Mouse (Mus musculus) frontal cortex, adult 2 months (tissue): ENCODE measurements around the gene Prrt2. TPM values are rescaled to one million over a fixed set of nuclear protein-coding genes. Genes with fewer than 3 reads are reported as not detected.

ENCODE experiments used
- DNase-seq, 2 experiments: peaks; one replicate each; pipeline ENCODE4 v3.0.0; 2022; ENCODE audit warnings: low spot score in 1 of 2; ENCODE audit errors: extremely low spot score in 1 of 2
- polyA plus RNA-seq: library from polyadenylated mRNA; depleted of rRNA; stranded (reverse); fragments of >200 nt; gene quantifications from 2 replicates; pipeline ENCODE4 v1.2.3, GENCODE M21; 2012

The Prrt2 gene
- polyA plus RNA-seq, 1 experiment: 227 TPM

DNA sequence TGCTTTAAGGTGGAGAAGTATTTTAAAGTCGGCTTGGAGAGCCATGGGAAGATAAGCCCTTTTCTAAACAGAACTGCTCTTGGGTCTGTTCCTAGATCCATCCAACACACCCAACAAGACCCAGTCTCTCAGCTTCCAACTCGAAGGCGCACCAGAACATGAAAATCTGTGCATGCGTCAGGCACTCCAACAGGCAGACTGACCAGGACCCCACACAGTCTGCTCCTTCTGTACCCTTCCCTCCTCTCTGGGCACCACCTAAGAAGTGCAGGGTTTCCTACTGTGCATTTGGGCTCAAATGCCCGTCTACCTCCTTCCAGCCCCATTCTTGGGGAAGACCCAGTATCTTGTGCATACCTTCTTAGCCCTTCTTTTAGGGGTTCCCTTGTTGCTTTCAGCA is 520 bp downstream of the Prrt2 start:
- no peak for DNase-seq

GRCm38 (mm10) chr7:127020031-127020430 is 980 bp downstream of the Prrt2 start:
- DNase-seq: no peak

DNA sequence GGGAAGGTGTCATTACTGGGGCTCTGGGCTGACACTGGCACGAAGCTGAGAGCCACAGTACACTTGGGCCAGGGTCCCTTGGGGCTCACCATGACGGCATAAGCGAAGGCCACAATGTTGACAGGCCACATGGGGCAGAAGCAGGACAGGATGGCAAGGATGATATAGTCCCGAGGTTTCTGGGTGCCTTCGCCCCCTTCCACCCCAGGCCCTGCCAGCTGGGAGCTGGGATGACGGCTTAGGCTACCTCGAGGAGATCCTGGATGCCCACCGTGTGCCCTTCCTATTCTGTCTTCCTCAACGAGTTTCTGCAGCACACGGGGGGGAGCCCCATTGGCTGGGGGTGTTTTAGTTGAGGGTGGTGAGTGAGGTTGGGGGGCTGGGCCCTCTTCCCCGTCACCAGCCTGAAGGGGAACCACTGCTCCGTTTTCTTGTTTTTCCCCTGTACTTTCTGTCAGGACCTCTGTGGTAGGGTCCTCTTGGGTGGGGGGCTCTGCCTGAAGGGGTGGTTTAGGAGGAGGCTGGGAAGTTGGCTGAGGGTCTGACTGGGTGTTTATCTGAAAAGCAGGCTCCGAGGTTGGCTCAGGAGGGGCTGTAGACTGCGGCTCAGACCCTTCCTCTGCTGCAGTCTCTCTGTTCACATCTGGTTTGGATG is 1.6 kb downstream of the Prrt2 start:
- DNase-seq: no peak

- DNase-seq: no peak
Observed at GRCm38 (mm10) chr7:127018416-127019305, 2.4 kb downstream of the Prrt2 start.

DNA sequence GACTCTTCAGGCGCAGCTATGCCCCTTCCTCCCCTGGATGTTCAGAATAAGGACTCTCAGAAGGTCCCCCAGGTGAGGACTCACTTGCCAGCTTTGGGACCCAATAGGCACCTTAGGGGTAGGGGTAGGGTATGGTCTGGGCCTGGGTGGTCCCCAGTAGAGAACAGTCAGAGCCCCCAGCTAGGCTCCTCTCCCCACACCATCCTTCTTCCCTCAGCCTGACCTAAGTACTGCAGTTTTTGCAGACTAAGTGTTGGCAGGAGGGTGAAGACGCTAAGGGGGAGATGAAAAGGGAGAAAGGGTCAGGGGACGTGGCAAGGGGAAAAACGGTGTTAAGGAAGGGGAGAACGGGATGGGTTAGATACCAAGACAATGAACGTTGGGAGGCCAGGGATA is 3.1 kb downstream of the Prrt2 start:
- DNase-seq: no peak

- peak; percentile 96 to 99 for DNase-seq
Observed at GRCm38 (mm10) chr7:127016971-127017949, 3.8 kb downstream of the Prrt2 start, which contains the start of gene Pagr1a. Pagr1a (minus strand) TSS chr7:127017352.

- DNase-seq: no peak
Observed at GRCm38 (mm10) chr7:127016486-127016938, 4.5 kb downstream of the Prrt2 start.

GRCm38 (mm10) chr7:127016481-127016485 is 4.7 kb downstream of the Prrt2 start, which contains the start of gene Pagr1b:
Pagr1b (minus strand) TSS chr7:127016484.
- no peak for DNase-seq

DNA sequence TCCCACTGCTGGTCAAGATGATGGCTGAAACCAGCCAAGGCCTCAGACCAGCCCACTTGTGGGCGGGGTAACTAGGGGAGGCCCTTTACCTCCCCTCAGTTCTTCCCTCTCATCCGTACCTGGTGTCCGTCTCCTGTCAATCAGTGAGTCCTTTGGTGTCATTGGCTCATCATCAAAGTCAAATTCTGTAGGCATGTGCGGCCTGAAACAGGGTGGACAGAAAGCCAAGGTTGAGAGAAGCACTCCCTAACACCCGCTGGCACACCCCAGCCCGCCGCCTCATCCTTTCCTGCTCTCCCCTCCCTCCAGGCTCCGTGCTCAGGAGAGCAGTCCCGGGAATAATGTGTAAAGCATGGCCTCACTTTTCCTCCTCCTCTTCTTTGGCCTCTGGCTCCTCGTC is 4.9 kb downstream of the Prrt2 start:
- no peak for DNase-seq

DNA sequence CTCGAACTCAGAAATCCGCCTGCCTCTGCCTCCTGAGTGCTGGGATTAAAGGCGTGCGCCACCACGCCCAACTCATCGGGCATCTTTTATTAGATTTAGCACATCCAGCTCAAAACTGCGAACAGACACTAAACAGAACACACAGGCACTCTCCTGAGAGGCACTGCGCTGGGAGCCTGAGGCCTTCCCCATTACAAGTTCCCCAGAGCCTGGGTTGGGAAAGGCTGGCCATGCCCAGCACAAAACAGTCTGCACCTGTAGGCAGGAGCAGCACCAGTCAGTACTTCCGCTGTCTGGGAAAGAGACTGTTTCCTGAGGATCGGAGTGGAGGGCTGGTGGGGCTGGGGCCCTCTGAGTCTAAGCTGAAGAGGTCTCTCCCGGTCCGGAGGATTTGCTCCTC is 6.0 kb downstream of the Prrt2 start:
- DNase-seq: no peak

GRCm38 (mm10) chr7:127014320-127014719 is 6.7 kb downstream of the Prrt2 start, which contains the start of gene Mvp:
Mvp (minus strand) TSS chr7:127014621.
- no peak for DNase-seq

GRCm38 (mm10) chr7:127013385-127013784 is 7.6 kb downstream of the Prrt2 start:
- DNase-seq: no peak

DNA sequence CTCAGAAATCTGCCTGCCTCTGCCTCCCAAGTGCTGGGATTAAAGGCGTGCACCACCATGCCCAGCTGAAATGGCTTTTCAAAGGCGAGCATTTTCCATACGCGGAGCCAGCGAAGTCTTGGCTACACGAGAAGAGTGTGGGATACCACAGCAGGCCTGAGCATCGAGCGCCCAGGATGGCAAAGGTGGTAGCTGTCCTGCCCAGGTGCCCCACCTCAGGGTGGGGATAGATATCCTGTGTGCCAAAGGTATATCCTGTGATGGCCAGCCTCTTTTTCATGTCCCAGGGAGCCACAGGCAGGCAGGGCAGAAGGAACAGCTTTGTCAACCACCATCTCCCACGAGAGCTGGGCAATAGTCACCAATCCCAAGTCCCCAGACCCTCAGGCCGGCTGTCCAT is 8.2 kb downstream of the Prrt2 start:
- no peak for DNase-seq

DNA sequence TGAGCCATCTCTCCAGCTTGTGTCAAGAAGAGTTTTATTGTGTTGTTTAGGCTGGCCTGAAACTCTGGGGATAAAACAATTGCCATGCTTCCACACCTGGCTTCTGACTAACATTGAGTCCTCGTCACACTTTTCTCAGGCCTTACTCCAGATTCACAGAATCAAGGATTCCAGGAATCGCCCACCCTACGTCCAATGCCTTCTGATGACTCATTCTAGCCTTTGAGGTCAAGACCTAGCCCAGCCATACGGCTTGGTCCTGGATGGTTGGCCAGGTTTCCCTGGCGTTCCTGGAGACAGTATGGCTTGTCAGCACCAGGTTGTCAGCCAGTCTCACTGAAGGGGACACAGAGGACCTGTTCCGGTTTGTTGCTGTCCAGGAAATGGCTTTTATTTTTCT is 8.6 kb downstream of the Prrt2 start:
- DNase-seq: no peak

DNA sequence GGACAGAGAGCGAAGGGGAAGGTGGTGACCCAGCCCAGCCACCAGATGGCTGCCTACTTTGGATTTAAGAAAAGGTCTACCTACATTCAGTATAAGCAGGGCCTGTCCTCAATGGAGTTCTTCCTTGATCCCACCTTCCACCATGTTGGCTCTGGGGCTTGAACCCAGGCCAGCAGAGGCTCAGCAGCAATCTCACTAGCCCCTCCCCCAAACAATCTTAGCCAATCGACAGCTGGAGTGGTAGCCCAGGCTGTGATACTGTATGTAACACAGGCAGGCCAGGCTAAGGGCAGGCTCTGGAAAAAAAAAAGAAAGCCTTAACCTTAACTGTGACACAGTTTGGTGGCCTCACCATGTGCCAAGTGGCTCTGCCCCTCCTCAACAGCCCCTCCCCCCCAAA is 9.3 kb downstream of the Prrt2 start:
- no peak for DNase-seq

DNA sequence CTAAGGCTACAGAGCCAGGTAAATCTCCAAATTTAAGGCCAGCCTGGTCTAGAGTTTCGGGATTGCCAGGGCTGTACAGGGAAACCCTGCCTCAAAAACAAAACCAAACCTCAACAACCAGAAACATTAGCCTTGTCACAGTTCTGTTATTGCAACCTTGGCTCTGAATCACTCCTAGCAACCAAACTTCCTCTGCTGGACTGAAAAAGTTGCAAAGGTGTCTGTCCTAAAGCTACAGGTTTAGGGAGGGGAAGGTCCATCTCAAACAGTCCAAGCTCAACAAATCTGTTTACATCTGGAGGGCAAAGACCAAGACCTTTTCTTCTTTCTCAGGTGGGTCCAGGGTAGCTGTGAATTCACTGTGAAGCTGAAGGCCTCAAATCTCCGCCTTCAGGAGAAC is 10.0 kb downstream of the Prrt2 start:
- no peak for DNase-seq

- DNase-seq: no peak
Observed at GRCm38 (mm10) chr7:127009307-127010085, 11.5 kb downstream of the Prrt2 start.

DNA sequence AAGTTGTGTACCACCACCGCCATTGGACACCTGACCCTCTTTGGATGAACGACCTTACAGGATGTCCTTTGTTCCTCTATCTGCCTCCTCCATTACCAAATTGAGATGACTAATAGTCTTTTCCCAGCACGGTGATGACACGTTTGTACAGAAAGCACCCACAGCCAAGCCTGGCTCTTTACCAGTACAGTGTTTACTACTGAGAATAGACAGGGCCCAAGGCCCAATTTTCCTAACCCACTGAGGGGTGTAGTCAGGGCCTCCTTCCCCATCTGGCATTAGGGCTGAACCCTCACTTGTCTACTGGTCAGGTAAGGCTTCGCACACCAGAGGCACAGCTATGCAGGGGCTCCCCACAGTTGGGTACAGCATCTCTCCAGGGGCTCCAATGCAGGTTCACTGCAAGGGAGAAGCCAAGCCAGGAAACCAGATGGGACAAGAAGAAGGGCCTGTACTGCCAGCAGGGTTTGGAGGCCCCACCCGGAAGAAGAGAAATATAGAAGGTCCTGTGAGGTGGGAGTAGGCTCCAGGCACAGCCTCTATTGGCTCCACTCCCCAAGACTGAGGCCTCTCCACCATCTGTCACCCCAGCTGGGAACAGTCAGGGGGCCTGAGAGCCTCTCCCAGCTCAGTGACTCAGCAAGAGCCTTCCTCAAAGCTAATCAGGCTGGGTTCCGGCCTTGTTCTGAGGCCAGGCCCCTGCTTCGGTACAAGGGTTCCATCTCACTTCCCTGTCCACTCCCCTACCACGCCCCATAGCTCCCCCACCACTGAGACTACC is 12.6 kb downstream of the Prrt2 start:
- peak; percentile 77 to 87 for DNase-seq

DNA sequence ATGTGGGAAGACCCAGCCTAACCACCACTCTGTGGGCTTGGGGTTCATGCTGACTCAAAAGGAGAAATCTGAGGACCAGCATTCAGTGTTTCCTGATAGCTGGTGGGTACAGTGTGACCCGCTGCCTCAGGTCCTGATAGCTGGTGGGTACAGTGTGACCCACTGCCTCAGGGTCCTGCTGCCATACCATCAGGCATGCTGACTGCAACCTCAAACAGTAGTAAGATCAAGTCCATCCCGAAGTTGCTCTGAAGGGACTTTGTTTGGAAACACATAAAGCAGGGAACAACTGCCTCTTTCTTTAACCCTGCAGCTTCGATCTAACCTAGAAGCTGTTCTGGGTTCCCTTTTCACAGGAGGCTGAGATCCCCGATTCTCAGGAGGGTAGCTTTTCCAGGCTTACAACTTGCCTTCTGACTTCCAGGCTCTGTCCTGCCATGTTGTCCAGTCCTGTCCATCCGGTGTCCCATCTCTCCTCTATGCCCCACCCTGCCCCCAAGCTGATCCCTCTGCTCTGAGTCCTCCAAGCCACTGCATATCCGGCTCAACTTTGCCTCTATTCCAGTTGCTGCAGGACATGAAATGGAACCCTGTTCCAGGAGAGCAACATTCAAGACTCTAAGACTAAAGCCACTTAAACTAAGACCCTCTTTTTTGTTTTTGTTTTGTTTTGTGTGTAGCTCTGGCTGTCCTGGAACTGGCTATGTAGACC is 13.5 kb downstream of the Prrt2 start:
- no peak for DNase-seq
